Mouse (Mus musculus): ENCODE data around the gene Slc6a21.
A peak's percentile ranks its signal among the peaks of the same experiment; 100 is the strongest.
"Not testable (repeated sequence)": the region's sequence is repeated elsewhere in the genome, so short reads cannot be mapped to it uniquely, and the experiment has no call there.

Gene Slc6a21

DNA sequence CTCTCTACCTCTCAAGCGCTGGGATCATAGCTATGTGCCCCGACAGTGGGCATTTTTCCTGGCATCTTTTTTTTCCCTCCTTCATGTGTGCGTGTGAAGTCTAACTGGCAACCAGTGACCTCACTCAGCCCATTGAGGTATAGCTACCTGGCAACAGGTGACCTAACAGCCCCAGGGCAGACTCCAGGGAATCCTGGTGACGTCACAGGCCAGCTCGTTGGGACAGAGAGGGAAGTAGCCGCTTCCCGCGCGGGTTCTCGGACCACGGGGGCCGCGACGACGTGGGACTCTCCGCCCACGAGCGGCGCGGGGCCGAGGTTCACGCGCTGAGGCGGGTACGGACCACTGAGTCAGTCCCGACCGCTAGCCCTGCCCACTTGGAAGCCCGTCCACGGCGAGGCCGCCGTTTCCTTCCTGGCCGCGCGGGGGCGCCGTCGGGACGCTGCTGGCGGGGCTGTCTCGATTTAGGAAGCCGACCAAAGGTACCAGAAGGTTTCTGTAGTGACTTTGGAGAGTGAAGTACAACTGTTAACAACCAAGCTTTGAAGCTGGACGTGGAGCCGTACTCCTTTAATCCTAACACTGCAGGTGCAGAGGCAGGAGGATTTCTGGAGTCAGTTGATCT is at the start of gene Slc6a21:
TSS of gene Slc6a21 (plus strand) at position 378 of the 625 bp plus-strand sequence.
- DNase-seq = peak; percentile 83 to 86

GRCm38 (mm10) chr7:45228548-45228947 is 48.8 kb upstream of the Slc6a21 start:
- DNase-seq = peak in 1 of 2 experiments; percentile 8

GRCm38 (mm10) chr7:45229046-45229445 is 48.3 kb upstream of the Slc6a21 start:
- no peak for DNase-seq

- DNase-seq = no peak
Observed at GRCm38 (mm10) chr7:45229459-45230203, 47.7 kb upstream of the Slc6a21 start.

DNA sequence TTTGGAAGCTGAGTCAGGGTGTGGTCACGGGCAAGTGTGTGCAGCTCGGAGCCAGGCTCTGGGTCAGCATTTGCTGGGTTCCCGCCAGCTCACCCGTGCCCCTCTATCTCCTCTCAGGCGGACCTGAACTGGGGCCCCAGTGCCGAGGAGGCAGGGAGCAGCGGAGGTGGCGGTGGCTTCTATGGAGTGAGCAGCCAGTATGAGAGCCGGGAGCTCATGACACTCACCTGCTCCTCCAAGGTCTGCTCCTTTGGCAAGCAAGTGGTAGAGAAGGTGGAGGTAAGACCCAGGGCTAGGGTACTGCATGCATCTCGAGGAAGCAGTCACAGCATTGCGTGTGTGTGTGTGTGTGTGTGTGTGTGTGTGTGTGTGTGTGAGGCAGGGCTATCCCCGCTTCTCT is 46.1 kb upstream of the Slc6a21 start:
- DNase-seq = peak in 1 of 2 experiments; percentile 4

GRCm38 (mm10) chr7:45231941-45232340 is 45.4 kb upstream of the Slc6a21 start:
- no peak for DNase-seq

- no peak for DNase-seq
Observed at GRCm38 (mm10) chr7:45232716-45233465, 44.4 kb upstream of the Slc6a21 start.

- peak; percentile 52 to 67 for DNase-seq
Observed at GRCm38 (mm10) chr7:45233580-45234332, 43.6 kb upstream of the Slc6a21 start.

DNA sequence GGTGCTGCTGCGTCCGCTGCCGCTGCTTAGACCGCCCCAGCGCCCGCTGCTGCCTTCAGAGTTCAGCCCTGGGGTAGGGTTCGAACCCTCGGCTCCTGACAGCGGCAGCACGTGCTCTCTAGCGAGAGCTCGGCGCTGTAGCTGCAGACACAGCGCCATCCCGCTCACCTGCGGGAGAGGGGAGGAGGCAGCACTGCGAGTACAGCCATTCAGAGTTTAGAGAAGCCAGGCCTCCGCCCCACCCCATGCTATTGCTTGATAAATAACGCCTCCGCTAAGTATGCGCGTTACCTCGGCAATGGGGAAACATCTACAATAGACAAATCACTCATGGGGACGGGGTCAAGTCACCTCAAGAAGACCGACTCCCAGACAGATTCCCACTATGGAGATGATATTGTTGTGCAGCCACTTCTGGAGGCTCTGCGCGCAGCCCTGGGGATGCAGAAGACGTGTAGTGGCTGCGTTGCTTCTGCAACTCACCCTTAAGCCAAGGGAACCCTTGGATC is 42.9 kb upstream of the Slc6a21 start:
- no peak for DNase-seq

- DNase-seq = peak; percentile 31 to 45
Observed at GRCm38 (mm10) chr7:45234922-45235571, 42.3 kb upstream of the Slc6a21 start.

GRCm38 (mm10) chr7:45235656-45236180 is 41.6 kb upstream of the Slc6a21 start:
- DNase-seq = no peak

DNA sequence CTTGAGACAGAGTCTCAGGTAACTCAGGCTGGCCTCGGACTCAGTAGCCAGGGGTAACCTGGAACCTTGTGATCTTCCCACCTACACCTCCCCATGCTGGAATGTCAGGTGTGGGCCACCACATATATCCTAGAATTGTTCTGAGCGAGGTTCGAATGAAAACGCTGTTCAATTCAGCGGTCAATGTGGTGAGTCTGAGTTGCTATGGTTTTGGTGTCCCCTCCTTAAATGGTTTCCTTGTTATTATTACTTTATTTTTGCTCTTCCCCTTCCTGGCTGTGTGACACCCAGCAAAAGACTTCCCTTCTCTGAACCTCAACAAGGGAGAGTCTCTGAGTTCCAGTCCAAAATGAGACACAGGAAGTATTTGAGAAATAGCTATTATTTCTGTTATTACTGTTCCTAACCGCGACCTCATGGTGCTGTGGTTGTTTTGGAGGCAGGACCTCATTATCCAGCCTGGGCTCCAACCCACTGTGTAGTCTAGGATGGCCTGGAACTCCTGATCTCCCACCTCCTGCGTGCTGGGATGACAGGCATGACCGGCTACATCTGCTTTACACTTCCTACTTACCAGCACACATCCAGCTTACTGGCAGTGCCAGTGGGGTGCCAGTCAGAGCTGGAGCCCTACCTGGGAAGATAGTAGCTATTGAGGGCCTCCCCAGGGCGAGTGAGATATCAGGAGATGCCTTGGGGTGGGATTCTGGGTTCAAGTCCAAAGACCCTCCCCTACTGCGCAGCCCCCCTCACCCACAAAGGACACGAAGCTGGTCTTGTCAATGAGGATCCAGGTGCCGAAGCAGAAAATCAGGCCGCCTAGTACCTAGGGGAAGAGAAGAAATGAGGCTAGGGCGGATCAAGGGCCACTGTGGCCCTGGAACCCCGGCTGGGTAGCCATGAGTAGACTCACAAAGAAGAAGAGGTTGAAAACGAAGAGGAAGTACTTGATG is 39.3 kb upstream of the Slc6a21 start:
- no peak for DNase-seq

GRCm38 (mm10) chr7:45238723-45239496 is 38.4 kb upstream of the Slc6a21 start, which contains the start of gene Cd37:
Gene Cd37 (minus strand): TSS chr7:45239115.
- DNase-seq = no peak

DNA sequence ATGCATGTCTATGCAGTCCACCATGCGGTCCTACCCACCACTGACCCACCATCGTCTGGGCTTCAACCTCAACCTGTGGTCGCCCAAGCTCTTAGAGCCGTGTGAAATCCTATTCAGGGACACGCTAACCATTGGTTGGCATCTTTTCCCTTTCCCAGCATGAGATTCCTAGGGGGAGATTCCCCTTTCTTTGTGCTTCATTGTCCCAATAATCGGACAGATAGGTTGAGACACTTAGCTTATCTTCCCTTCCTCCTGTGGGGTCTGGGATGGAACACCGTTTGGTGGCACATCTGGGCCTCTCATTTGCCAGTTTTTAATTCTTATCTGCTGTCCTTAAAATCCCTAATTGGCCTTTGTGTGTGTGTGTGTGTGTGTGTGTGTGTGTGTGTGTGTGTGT is 37.2 kb upstream of the Slc6a21 start:
- no peak for DNase-seq

DNA sequence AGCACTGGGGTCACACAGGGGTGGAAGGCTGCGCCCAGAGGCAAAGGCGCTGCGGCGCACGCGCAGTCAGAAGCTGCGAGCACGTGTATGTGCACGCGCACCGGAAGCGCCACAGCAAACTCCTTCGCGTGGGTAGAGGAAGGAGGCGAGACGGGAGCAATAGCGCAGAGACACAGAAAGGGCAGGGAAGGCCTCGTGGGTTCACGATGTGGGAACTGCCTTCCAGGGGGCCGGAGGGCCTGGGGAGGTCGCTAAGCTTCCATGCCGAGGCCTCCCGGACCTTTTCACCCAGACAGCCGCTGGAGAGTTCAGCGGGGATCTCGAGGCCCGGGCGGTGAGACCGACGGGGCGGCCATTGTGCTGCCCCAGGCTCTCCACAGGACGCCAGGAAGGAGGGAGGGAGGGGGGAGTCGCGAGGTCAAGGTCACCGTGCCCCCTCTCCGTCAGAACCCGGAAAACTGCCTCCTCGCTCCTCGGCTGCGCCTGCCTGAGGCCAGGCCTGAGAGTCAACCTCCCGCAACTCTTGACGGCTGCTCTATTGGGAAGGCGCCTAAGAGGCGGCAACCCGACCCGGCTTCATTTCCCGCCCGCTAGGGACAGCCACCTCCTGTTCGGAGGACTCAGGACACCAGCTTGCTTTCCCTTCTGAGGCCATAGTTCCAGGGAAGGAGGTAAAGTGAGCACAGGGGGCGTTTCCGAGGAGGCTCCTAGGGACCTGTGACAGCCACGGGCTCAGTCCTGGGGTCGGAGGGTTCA is 36.5 kb upstream of the Slc6a21 start, which contains the start of gene Slc6a16:
TSS of gene Slc6a16 (plus strand) at position 453 of the 756 bp plus-strand sequence.
- peak; percentile 54 to 68 for DNase-seq

DNA sequence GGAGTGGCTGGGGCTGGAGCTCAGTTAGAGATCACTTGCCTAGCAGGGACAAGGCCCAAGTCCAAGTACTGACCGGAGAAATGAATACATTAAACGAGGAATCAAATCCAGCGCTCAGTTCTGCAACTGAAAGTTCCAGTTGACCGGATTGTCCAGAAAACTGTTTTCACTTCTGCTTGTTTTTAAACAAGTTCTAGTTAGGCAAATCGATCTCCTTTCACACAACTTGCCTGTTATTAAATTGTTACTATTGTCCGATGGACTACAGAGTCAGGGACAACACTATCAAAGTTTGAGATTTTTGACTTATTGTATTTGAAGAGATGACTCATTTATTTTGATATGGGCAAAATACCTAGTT is 35.9 kb upstream of the Slc6a21 start:
- no peak for DNase-seq

- DNase-seq = no peak
Observed at GRCm38 (mm10) chr7:45247666-45248065, 29.6 kb upstream of the Slc6a21 start.

GRCm38 (mm10) chr7:45253806-45254205 is 23.5 kb upstream of the Slc6a21 start:
- no peak for DNase-seq

- not testable (repeated sequence) for DNase-seq
Observed at GRCm38 (mm10) chr7:45255822-45256221, 21.5 kb upstream of the Slc6a21 start.
